Mouse (Mus musculus): ENCODE results near the gene Rad9a.

DNA sequence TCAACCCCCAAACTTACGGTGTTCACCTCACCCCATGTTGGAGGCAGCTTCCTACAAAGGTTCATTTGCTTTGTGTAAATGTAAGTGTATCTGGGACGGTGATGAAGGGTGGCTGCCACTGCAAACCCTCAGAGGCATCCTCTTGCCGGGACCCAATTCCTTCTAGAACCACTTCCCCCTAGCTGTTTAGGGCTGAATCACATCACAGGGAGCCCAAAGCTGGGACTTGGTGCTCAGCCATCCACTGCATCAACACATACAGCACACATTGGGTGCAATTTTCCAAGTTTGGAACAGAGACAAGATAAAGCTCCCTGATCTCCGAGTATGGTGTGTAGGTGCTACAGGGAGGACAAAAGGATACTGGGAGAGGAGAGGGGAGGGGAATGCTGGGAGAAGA, 3.4 kb upstream of the Rad9a start:
- no peak for TF ChIP-seq CTCF (IDR thresholded peaks at IDR 0.05; ENCODE audit: control insufficient read depth, insufficient read depth, insufficient replicate concordance, low read depth, low read length)
- TF ChIP-seq POLR2A (IDR thresholded peaks at IDR 0.05; ENCODE audit: control insufficient read depth, low read depth, low read length) = no peak
